Mouse (Mus musculus): ENCODE data around the gene Tent4b. TPM values are rescaled to one million over a fixed set of nuclear protein-coding genes. Genes with fewer than 3 reads are reported as not detected.
A peak's percentile ranks its signal among the peaks of the same experiment; 100 is the strongest.

Tent4b gene
- polyA plus RNA-seq, 1 experiment from 2014 or later: 12.7 TPM

- ATAC-seq (replicated peaks; ENCODE audit: low FRiP score, low TSS enrichment, low read depth) (no peak), DNase-seq (ENCODE audit: low spot score) (peak; percentile 94)
- Histone ChIP-seq H3K4me1 (replicated peaks; ENCODE audit: control insufficient read depth, insufficient read depth, low read length) (peaks cover 14% of the 10 kb centered on the region), H3K4me2 (ENCODE audit: low read length) (no peak overlapping the region), H3K36me3 (ENCODE audit: control insufficient read depth, insufficient read depth, low read length) (no peaks in the 10 kb centered on the region), H3K27me3 (replicated peaks; ENCODE audit: control insufficient read depth, insufficient read depth, low read length) (peaks cover under 1% of the 10 kb centered on the region; the same call in 1 of the 2 replicates), H3K4me3 (ENCODE audit: low read depth, low read length) (no peak overlapping the region), H3K27ac (ENCODE audit: low read depth) (no peak overlapping the region), H3K9me3 (ENCODE audit: control insufficient read depth, low read length) (no peaks in the 10 kb centered on the region), H3K9ac (ENCODE audit: low read length) (no peak overlapping the region)
- 43% methylated on average over 10 of the region's 10 CpGs for WGBS
Measured at GRCm38 (mm10) chr8:88266170-88266800, 67.3 kb downstream of the Tent4b start.

- H3K4me2 ChIP-seq (ENCODE audit: low read length): no peak overlapping the region
- H3K9ac ChIP-seq (ENCODE audit: low read length): no peak overlapping the region
- H3K4me3 ChIP-seq (ENCODE audit: low read depth, low read length): no peak overlapping the region
- no peaks in the 10 kb centered on the region for H3K36me3 ChIP-seq (ENCODE audit: control insufficient read depth, insufficient read depth, low read length)
- peaks cover 7% of the 10 kb centered on the region; the same call in 1 of the 2 replicates for H3K27me3 ChIP-seq (replicated peaks; ENCODE audit: control insufficient read depth, insufficient read depth, low read length)
- no peak overlapping the region for H3K27ac ChIP-seq (ENCODE audit: low read depth)
- DNase-seq (ENCODE audit: low spot score): no peak
- 88% methylated on average over 14 of the region's 14 CpGs for WGBS
- H3K4me1 ChIP-seq (replicated peaks; ENCODE audit: control insufficient read depth, insufficient read depth, low read length): peaks cover 14% of the 10 kb centered on the region
- H3K9me3 ChIP-seq (ENCODE audit: control insufficient read depth, low read length): no peaks in the 10 kb centered on the region
- ATAC-seq (replicated peaks; ENCODE audit: low FRiP score, low TSS enrichment, low read depth): no peak
Measured at GRCm38 (mm10) chr8:88266801-88267403, 67.9 kb downstream of the Tent4b start.

GRCm38 (mm10) chr8:88269107-88269875, 70.3 kb downstream of the Tent4b start:
- Histone ChIP-seq H3K36me3 (ENCODE audit: control insufficient read depth, insufficient read depth, low read length) (no peaks in the 10 kb centered on the region), H3K9me3 (ENCODE audit: control insufficient read depth, low read length) (no peaks in the 10 kb centered on the region), H3K27me3 (replicated peaks; ENCODE audit: control insufficient read depth, insufficient read depth, low read length) (peaks cover 25% of the 10 kb centered on the region), H3K9ac (ENCODE audit: low read length) (no peak overlapping the region), H3K4me2 (ENCODE audit: low read length) (no peak overlapping the region), H3K4me1 (replicated peaks; ENCODE audit: control insufficient read depth, insufficient read depth, low read length) (peaks cover 7% of the 10 kb centered on the region), H3K4me3 (ENCODE audit: low read depth, low read length) (no peak overlapping the region), H3K27ac (ENCODE audit: low read depth) (no peak overlapping the region)
- no peak for ATAC-seq (replicated peaks; ENCODE audit: low FRiP score, low TSS enrichment, low read depth)
- 69% methylated on average over 7 of the region's 7 CpGs for WGBS
- DNase-seq (ENCODE audit: low spot score): no peak

GRCm38 (mm10) chr8:88270086-88270485, 71.1 kb downstream of the Tent4b start:
- no peak overlapping the region for H3K4me3 ChIP-seq (ENCODE audit: low read depth, low read length)
- H3K27me3 ChIP-seq (replicated peaks; ENCODE audit: control insufficient read depth, insufficient read depth, low read length): peaks cover 29% of the 10 kb centered on the region
- no peak for ATAC-seq (replicated peaks; ENCODE audit: low FRiP score, low TSS enrichment, low read depth)
- DNase-seq (ENCODE audit: low spot score): no peak
- WGBS: 72% methylated on average over 3 of the region's 3 CpGs
- no peak overlapping the region for H3K27ac ChIP-seq (ENCODE audit: low read depth)
- H3K36me3 ChIP-seq (ENCODE audit: control insufficient read depth, insufficient read depth, low read length): no peaks in the 10 kb centered on the region
- no peak overlapping the region for H3K4me2 ChIP-seq (ENCODE audit: low read length)
- no peaks in the 10 kb centered on the region for H3K9me3 ChIP-seq (ENCODE audit: control insufficient read depth, low read length)
- no peak overlapping the region for H3K9ac ChIP-seq (ENCODE audit: low read length)
- peaks cover 7% of the 10 kb centered on the region for H3K4me1 ChIP-seq (replicated peaks; ENCODE audit: control insufficient read depth, insufficient read depth, low read length)

- no peak for DNase-seq (ENCODE audit: low spot score)
- no peaks in the 10 kb centered on the region for H3K4me1 ChIP-seq (replicated peaks; ENCODE audit: control insufficient read depth, insufficient read depth, low read length)
- H3K9ac ChIP-seq (ENCODE audit: low read length): peak within 1 kb of the TSS; percentile 28
- peak within 1 kb of the TSS; percentile 86 for H3K4me2 ChIP-seq (ENCODE audit: low read length)
- peak within 1 kb of the TSS; percentile 34 for H3K4me3 ChIP-seq (ENCODE audit: low read depth, low read length)
- no peaks in the 10 kb centered on the region for H3K36me3 ChIP-seq (ENCODE audit: control insufficient read depth, insufficient read depth, low read length)
- WGBS: 4% methylated on average over 62 of the region's 64 CpGs
- no peak within 1 kb of the TSS for H3K27ac ChIP-seq (ENCODE audit: low read depth)
- H3K9me3 ChIP-seq (ENCODE audit: control insufficient read depth, low read length): no peaks in the 10 kb centered on the region
- ATAC-seq (replicated peaks; ENCODE audit: low FRiP score, low TSS enrichment, low read depth): peak; percentile 74
- H3K27me3 ChIP-seq (replicated peaks; ENCODE audit: control insufficient read depth, insufficient read depth, low read length): peaks cover 29% of the 10 kb centered on the region
Measured at GRCm38 (mm10) chr8:88272231-88273050, 73.4 kb downstream of the Tent4b start, which contains the start of gene Adcy7. Gene Adcy7, plus strand, starts transcription at chr8:88272403.

GRCm38 (mm10) chr8:88273051-88273430, 74.0 kb downstream of the Tent4b start:
- no peak for ATAC-seq (replicated peaks; ENCODE audit: low FRiP score, low TSS enrichment, low read depth)
- WGBS: 66% methylated on average over 7 of the region's 7 CpGs
- no peaks in the 10 kb centered on the region for H3K4me1 ChIP-seq (replicated peaks; ENCODE audit: control insufficient read depth, insufficient read depth, low read length)

GRCm38 (mm10) chr8:88274090-88274489, 75.1 kb downstream of the Tent4b start:
- Histone ChIP-seq H3K9me3 (ENCODE audit: control insufficient read depth, low read length) (no peaks in the 10 kb centered on the region), H3K4me3 (ENCODE audit: low read depth, low read length) (no peak overlapping the region), H3K4me2 (ENCODE audit: low read length) (no peak overlapping the region), H3K27me3 (replicated peaks; ENCODE audit: control insufficient read depth, insufficient read depth, low read length) (peaks cover 29% of the 10 kb centered on the region), H3K36me3 (ENCODE audit: control insufficient read depth, insufficient read depth, low read length) (no peaks in the 10 kb centered on the region), H3K4me1 (replicated peaks; ENCODE audit: control insufficient read depth, insufficient read depth, low read length) (no peaks in the 10 kb centered on the region), H3K9ac (ENCODE audit: low read length) (no peak overlapping the region), H3K27ac (ENCODE audit: low read depth) (no peak overlapping the region)
- DNase-seq (ENCODE audit: low spot score) (no peak), ATAC-seq (replicated peaks; ENCODE audit: low FRiP score, low TSS enrichment, low read depth) (no peak)
- WGBS: 86% methylated on average over 5 of the region's 5 CpGs

More at GRCm38 (mm10) chr8:88273051-88273430, 74.0 kb downstream of the Tent4b start:
- no peak overlapping the region for H3K27ac ChIP-seq (ENCODE audit: low read depth)
- H3K27me3 ChIP-seq (replicated peaks; ENCODE audit: control insufficient read depth, insufficient read depth, low read length): peaks cover 29% of the 10 kb centered on the region
- H3K4me2 ChIP-seq (ENCODE audit: low read length): peak overlapping the region; percentile 86
- H3K4me3 ChIP-seq (ENCODE audit: low read depth, low read length): no peak overlapping the region
- DNase-seq (ENCODE audit: low spot score): no peak
- no peaks in the 10 kb centered on the region for H3K9me3 ChIP-seq (ENCODE audit: control insufficient read depth, low read length)
- no peak overlapping the region for H3K9ac ChIP-seq (ENCODE audit: low read length)
- H3K36me3 ChIP-seq (ENCODE audit: control insufficient read depth, insufficient read depth, low read length): no peaks in the 10 kb centered on the region

- no peaks in the 10 kb centered on the region for H3K36me3 ChIP-seq (ENCODE audit: control insufficient read depth, insufficient read depth, low read length)
- H3K9ac ChIP-seq (ENCODE audit: low read length): no peak overlapping the region
- H3K27ac ChIP-seq (ENCODE audit: low read depth): no peak overlapping the region
- 0 out of 2 replicates have a peak, but pooled peaks cover 6% of the 10 kb centered on the region for H3K4me1 ChIP-seq (replicated peaks; ENCODE audit: control insufficient read depth, insufficient read depth, low read length)
- 57% methylated on average over 5 of the region's 5 CpGs for WGBS
- ATAC-seq (replicated peaks; ENCODE audit: low FRiP score, low TSS enrichment, low read depth) (no peak), DNase-seq (ENCODE audit: low spot score) (no peak)
- H3K9me3 ChIP-seq (ENCODE audit: control insufficient read depth, low read length): no peaks in the 10 kb centered on the region
- H3K27me3 ChIP-seq (replicated peaks; ENCODE audit: control insufficient read depth, insufficient read depth, low read length): 0 out of 2 replicates have a peak, but pooled peaks cover 4% of the 10 kb centered on the region
- H3K4me3 ChIP-seq (ENCODE audit: low read depth, low read length): no peak overlapping the region
- H3K4me2 ChIP-seq (ENCODE audit: low read length): no peak overlapping the region
Measured at GRCm38 (mm10) chr8:88279220-88279619, 80.2 kb downstream of the Tent4b start.

Data from intestine, embryonic 14.5 days (tissue).